Mouse (Mus musculus) limb, embryonic 12.5 days (tissue): Measurements from ENCODE around the gene Rasal2. TPM values are rescaled to one million over a fixed set of nuclear protein-coding genes. Genes with fewer than 3 reads are reported as not detected.

Experiments
- ATAC-seq: fragments of 200-750 bp; cut with Nextera tagmentation; 2 replicates; pipeline ENCODE4 v1.8.0; 2017; ENCODE audit warnings: low read depth, moderate TSS enrichment; ENCODE audit not compliant: insufficient number of reproducible peaks, insufficient read depth, low FRiP score, low TSS enrichment
- H3K27ac ChIP-seq: fragments of 300-500 bp; sonication (generic); 2 replicates; pipeline ENCODE4 v1.5.1; 2016; ENCODE audit warnings: mild to moderate bottlenecking, moderate library complexity
- H3K27me3 ChIP-seq: fragments of 300-500 bp; sonication (generic); 2 replicates; pipeline ENCODE4 v1.6.1; 2016; ENCODE audit warnings: mild to moderate bottlenecking, moderate library complexity
- H3K36me3 ChIP-seq: fragments of 300-500 bp; sonication (generic); 2 replicates; pipeline ENCODE4 v1.6.1; 2016; ENCODE audit warnings: mild to moderate bottlenecking, moderate library complexity
- H3K4me1 ChIP-seq: fragments of 300-500 bp; sonication (generic); replicated peaks from 2 replicates; pipeline ENCODE4 v1.6.1; 2016
- H3K4me2 ChIP-seq: fragments of 300-500 bp; sonication (generic); 2 replicates; pipeline ENCODE4 v1.6.1; 2016; ENCODE audit warnings: mild to moderate bottlenecking, moderate library complexity
- H3K4me3 ChIP-seq: fragments of 300-500 bp; sonication (generic); replicated peaks from 2 replicates; pipeline ENCODE4 v1.5.1; 2016; ENCODE audit warnings: mild to moderate bottlenecking
- H3K9ac ChIP-seq: fragments of 300-500 bp; sonication (generic); replicated peaks from 2 replicates; pipeline ENCODE4 v1.6.1; 2016; ENCODE audit warnings: mild to moderate bottlenecking, moderate library complexity
- H3K9me3 ChIP-seq: fragments of 300-500 bp; sonication (generic); 2 replicates; pipeline ENCODE4 v1.6.1; 2016; ENCODE audit warnings: mild to moderate bottlenecking, moderate library complexity
- WGBS: fragments of 180-500 bp; shearing (Covaris S2); methylation state at CpG from one replicate; pipeline ENCODE4 v1.1.7; 2016; 5-methylcytosine and 5-hydroxymethylcytosine counted together
- polyA plus RNA-seq: library from polyadenylated mRNA; unstranded; fragments of >200 nt; fragmentation: Nextera tagmentation; extraction: Ambion mirVana; gene quantifications from 2 replicates; pipeline ENCODE4 v1.2.1, GENCODE M21; 2016

Gene Rasal2
- polyA plus RNA-seq, 1 experiment from 2014 or later: 11.6 TPM

- WGBS: 81% methylated on average over 4 of the region's 4 CpGs
- Histone ChIP-seq H3K4me3 (no peak overlapping the region), H3K27ac (no peak overlapping the region), H3K9ac (no peak overlapping the region), H3K9me3 (no peaks in the 10 kb centered on the region), H3K36me3 (no peaks in the 10 kb centered on the region), H3K27me3 (no peaks in the 10 kb centered on the region), H3K4me1 (no peaks in the 10 kb centered on the region), H3K4me2 (no peak overlapping the region)
- no peak for ATAC-seq
Measured at GRCm38 (mm10) chr1:157275672-157276307, 136.6 kb downstream of the Rasal2 start.

GRCm38 (mm10) chr1:157267894-157268293 lies 144.5 kb downstream of the Rasal2 start:
- Histone ChIP-seq H3K4me3 (no peak overlapping the region), H3K36me3 (no peaks in the 10 kb centered on the region), H3K9me3 (no peaks in the 10 kb centered on the region), H3K27ac (no peak overlapping the region), H3K4me1 (no peaks in the 10 kb centered on the region), H3K4me2 (no peak overlapping the region), H3K27me3 (no peaks in the 10 kb centered on the region), H3K9ac (no peak overlapping the region)
- ATAC-seq: no peak
- WGBS: 88% methylated on average over 3 of the region's 3 CpGs

GRCm38 (mm10) chr1:157256562-157256961 lies 155.8 kb downstream of the Rasal2 start:
- ATAC-seq: no peak

GRCm38 (mm10) chr1:157255776-157256175 lies 156.6 kb downstream of the Rasal2 start:
- Histone ChIP-seq H3K9me3 (no peaks in the 10 kb centered on the region), H3K4me3 (no peak overlapping the region), H3K9ac (no peak overlapping the region), H3K4me1 (no peaks in the 10 kb centered on the region), H3K27me3 (no peaks in the 10 kb centered on the region), H3K36me3 (no peaks in the 10 kb centered on the region), H3K4me2 (no peak overlapping the region), H3K27ac (no peak overlapping the region)
- 83% methylated on average over 1 of the region's 1 CpGs for WGBS
- no peak for ATAC-seq

More at GRCm38 (mm10) chr1:157256562-157256961, 155.8 kb downstream of the Rasal2 start:
- H3K27ac ChIP-seq: no peak overlapping the region
- H3K36me3 ChIP-seq: no peaks in the 10 kb centered on the region
- H3K4me2 ChIP-seq: no peak overlapping the region
- H3K27me3 ChIP-seq: no peaks in the 10 kb centered on the region
- no peak overlapping the region for H3K9ac ChIP-seq
- no peaks in the 10 kb centered on the region for H3K9me3 ChIP-seq
- H3K4me3 ChIP-seq: no peak overlapping the region
- 57% methylated on average over 4 of the region's 4 CpGs for WGBS
- H3K4me1 ChIP-seq: no peaks in the 10 kb centered on the region

- H3K27me3 ChIP-seq: no peaks in the 10 kb centered on the region
- no peak overlapping the region for H3K4me2 ChIP-seq
- H3K27ac ChIP-seq: no peak overlapping the region
- ATAC-seq: no peak
- H3K4me1 ChIP-seq: no peaks in the 10 kb centered on the region
- no peaks in the 10 kb centered on the region for H3K9me3 ChIP-seq
- no peak overlapping the region for H3K9ac ChIP-seq
- H3K36me3 ChIP-seq: no peaks in the 10 kb centered on the region
- WGBS: 42% methylated on average over 9 of the region's 9 CpGs
- no peak overlapping the region for H3K4me3 ChIP-seq
Measured at GRCm38 (mm10) chr1:157253600-157254490, 158.6 kb downstream of the Rasal2 start.

- whole genome bisulfite sequencing: 85% methylated on average over 3 of the region's 3 CpGs
- no peak for ATAC-seq
- H3K9ac ChIP-seq: no peak overlapping the region
Measured at GRCm38 (mm10) chr1:157248112-157248511, 164.3 kb downstream of the Rasal2 start.

GRCm38 (mm10) chr1:157247341-157247740 lies 165.1 kb downstream of the Rasal2 start:
- ATAC-seq: no peak
- H3K9ac ChIP-seq: no peak overlapping the region
- no peak overlapping the region for H3K4me2 ChIP-seq
- H3K27ac ChIP-seq: no peak overlapping the region
- no peaks in the 10 kb centered on the region for H3K27me3 ChIP-seq
- no peaks in the 10 kb centered on the region for H3K9me3 ChIP-seq
- H3K4me3 ChIP-seq: no peak overlapping the region
- H3K36me3 ChIP-seq: no peaks in the 10 kb centered on the region
- H3K4me1 ChIP-seq: no peaks in the 10 kb centered on the region
- 86% methylated on average over 3 of the region's 3 CpGs for WGBS

More at GRCm38 (mm10) chr1:157248112-157248511, 164.3 kb downstream of the Rasal2 start:
- Histone ChIP-seq H3K4me1 (no peaks in the 10 kb centered on the region), H3K27ac (no peak overlapping the region), H3K9me3 (no peaks in the 10 kb centered on the region), H3K4me2 (no peak overlapping the region), H3K27me3 (no peaks in the 10 kb centered on the region), H3K4me3 (no peak overlapping the region), H3K36me3 (no peaks in the 10 kb centered on the region)

- ATAC-seq: no peak
- no peak overlapping the region for H3K9ac ChIP-seq
- no peak overlapping the region for H3K4me2 ChIP-seq
- no peaks in the 10 kb centered on the region for H3K27me3 ChIP-seq
- H3K4me1 ChIP-seq: no peaks in the 10 kb centered on the region
- H3K36me3 ChIP-seq: no peaks in the 10 kb centered on the region
- H3K27ac ChIP-seq: no peak overlapping the region
- no peak overlapping the region for H3K4me3 ChIP-seq
- 64% methylated on average over 1 of the region's 1 CpGs for WGBS
- no peaks in the 10 kb centered on the region for H3K9me3 ChIP-seq
Measured at GRCm38 (mm10) chr1:157246779-157247178, 165.6 kb downstream of the Rasal2 start.

- Histone ChIP-seq H3K4me3 (no peak overlapping the region), H3K4me2 (no peak overlapping the region), H3K27ac (no peak overlapping the region), H3K27me3 (no peaks in the 10 kb centered on the region), H3K36me3 (no peaks in the 10 kb centered on the region), H3K9me3 (no peaks in the 10 kb centered on the region), H3K4me1 (no peaks in the 10 kb centered on the region), H3K9ac (no peak overlapping the region)
- WGBS: 75% methylated on average over 5 of the region's 5 CpGs
- ATAC-seq: no peak
Measured at GRCm38 (mm10) chr1:157244453-157244790, 168.0 kb downstream of the Rasal2 start.

GRCm38 (mm10) chr1:157243576-157244452 lies 168.6 kb downstream of the Rasal2 start:
- Histone ChIP-seq H3K9me3 (no peaks in the 10 kb centered on the region), H3K4me1 (no peaks in the 10 kb centered on the region), H3K36me3 (no peaks in the 10 kb centered on the region), H3K9ac (no peak overlapping the region), H3K27ac (no peak overlapping the region), H3K4me3 (no peak overlapping the region), H3K27me3 (no peaks in the 10 kb centered on the region), H3K4me2 (no peak overlapping the region)
- 63% methylated on average over 7 of the region's 7 CpGs for WGBS
- ATAC-seq: no peak

- H3K4me3 ChIP-seq: no peak overlapping the region
- H3K4me2 ChIP-seq: no peak overlapping the region
- no peaks in the 10 kb centered on the region for H3K4me1 ChIP-seq
- no peaks in the 10 kb centered on the region for H3K9me3 ChIP-seq
- 88% methylated on average over 1 of the region's 1 CpGs for WGBS
- no peak for ATAC-seq
- H3K36me3 ChIP-seq: no peaks in the 10 kb centered on the region
- H3K27ac ChIP-seq: no peak overlapping the region
- no peak overlapping the region for H3K9ac ChIP-seq
- no peaks in the 10 kb centered on the region for H3K27me3 ChIP-seq
Measured at GRCm38 (mm10) chr1:157239687-157240086, 172.7 kb downstream of the Rasal2 start.
